Mouse (Mus musculus): ENCODE measurements around the gene Ralbp1. TPM values are rescaled to one million over a fixed set of nuclear protein-coding genes. Genes with fewer than 3 reads are reported as not detected.

Gene Ralbp1
- polyA plus RNA-seq, 1 experiment from 2014 or later = 74.2 TPM

GRCm38 (mm10) chr17:65884691-65885397 is 754 bp downstream of the Ralbp1 start:
- peak; percentile 44; the same call in 1 of the 2 replicates for TF ChIP-seq CTCF (IDR thresholded peaks at IDR 0.05; ENCODE audit: low read depth)
- H3K4me2 ChIP-seq (ENCODE audit: low read length) = peak overlapping the region; percentile 99
- under 1% methylated on average over 67 of the region's 67 CpGs for WGBS
- DNase-seq (ENCODE audit: low spot score) (peak; percentile 100), ATAC-seq (replicated peaks; ENCODE audit: low FRiP score, low read depth) (peak; percentile 99)
- H3K4me3 ChIP-seq (replicated peaks; ENCODE audit: low read depth, low read length) = peak overlapping the region; percentile 94
- H3K9ac ChIP-seq (ENCODE audit: low read depth, low read length) = peak overlapping the region; percentile 90
- H3K27ac ChIP-seq = peak overlapping the region; percentile 97
- peaks cover 7% of the 10 kb centered on the region; the same call in 1 of the 2 replicates for H3K4me1 ChIP-seq (replicated peaks; ENCODE audit: insufficient read depth, low read length)
- H3K36me3 ChIP-seq (ENCODE audit: insufficient read depth, low read length) = no peaks in the 10 kb centered on the region
- H3K27me3 ChIP-seq (ENCODE audit: insufficient read depth, low read length) = no peaks in the 10 kb centered on the region
- H3K9me3 ChIP-seq (replicated peaks; ENCODE audit: low read length) = no peaks in the 10 kb centered on the region

GRCm38 (mm10) chr17:65884061-65884669 is 1.4 kb downstream of the Ralbp1 start:
- Histone ChIP-seq H3K27me3 (ENCODE audit: insufficient read depth, low read length) (no peaks in the 10 kb centered on the region), H3K4me3 (replicated peaks; ENCODE audit: low read depth, low read length) (peak overlapping the region; percentile 94), H3K27ac (peak overlapping the region; percentile 97), H3K9ac (ENCODE audit: low read depth, low read length) (peak overlapping the region; percentile 90), H3K36me3 (ENCODE audit: insufficient read depth, low read length) (no peaks in the 10 kb centered on the region), H3K9me3 (replicated peaks; ENCODE audit: low read length) (no peaks in the 10 kb centered on the region), H3K4me1 (replicated peaks; ENCODE audit: insufficient read depth, low read length) (peaks cover 7% of the 10 kb centered on the region; the same call in 1 of the 2 replicates), H3K4me2 (ENCODE audit: low read length) (peak overlapping the region; percentile 99)
- ATAC-seq (replicated peaks; ENCODE audit: low FRiP score, low read depth) = peak; percentile 10
- no peak for TF ChIP-seq CTCF (IDR thresholded peaks at IDR 0.05; ENCODE audit: low read depth)
- DNase-seq (ENCODE audit: low spot score) = peak; percentile 32
- WGBS = under 1% methylated on average over 56 of the region's 56 CpGs

- Histone ChIP-seq H3K27me3 (ENCODE audit: insufficient read depth, low read length) (no peaks in the 10 kb centered on the region), H3K9me3 (replicated peaks; ENCODE audit: low read length) (no peaks in the 10 kb centered on the region), H3K9ac (ENCODE audit: low read depth, low read length) (no peak overlapping the region), H3K27ac (no peak overlapping the region), H3K4me1 (replicated peaks; ENCODE audit: insufficient read depth, low read length) (no peaks in the 10 kb centered on the region; the same call in 1 of the 2 replicates), H3K36me3 (ENCODE audit: insufficient read depth, low read length) (no peaks in the 10 kb centered on the region), H3K4me2 (ENCODE audit: low read length) (no peak overlapping the region), H3K4me3 (replicated peaks; ENCODE audit: low read depth, low read length) (no peak overlapping the region)
- no peak for TF ChIP-seq CTCF (IDR thresholded peaks at IDR 0.05; ENCODE audit: low read depth)
- ATAC-seq (replicated peaks; ENCODE audit: low FRiP score, low read depth) (no peak), DNase-seq (ENCODE audit: low spot score) (no peak)
- WGBS = 55% methylated on average over 6 of the region's 6 CpGs
These were observed 8.6 kb downstream of the Ralbp1 start for GRCm38 (mm10) chr17:65877026-65877425.

GRCm38 (mm10) chr17:65873834-65874233 is 11.8 kb downstream of the Ralbp1 start:
- H3K4me3 ChIP-seq (replicated peaks; ENCODE audit: low read depth, low read length) = no peak overlapping the region

GRCm38 (mm10) chr17:65873156-65873555 is 12.4 kb downstream of the Ralbp1 start:
- H3K27ac ChIP-seq = no peak overlapping the region
- DNase-seq (ENCODE audit: low spot score) = no peak
- ATAC-seq (replicated peaks; ENCODE audit: low FRiP score, low read depth) = no peak

More at GRCm38 (mm10) chr17:65873834-65874233, 11.8 kb downstream of the Ralbp1 start:
- Histone ChIP-seq H3K9me3 (replicated peaks; ENCODE audit: low read length) (no peaks in the 10 kb centered on the region), H3K27me3 (ENCODE audit: insufficient read depth, low read length) (no peaks in the 10 kb centered on the region), H3K4me1 (replicated peaks; ENCODE audit: insufficient read depth, low read length) (no peaks in the 10 kb centered on the region), H3K4me2 (ENCODE audit: low read length) (no peak overlapping the region), H3K27ac (no peak overlapping the region), H3K9ac (ENCODE audit: low read depth, low read length) (no peak overlapping the region), H3K36me3 (ENCODE audit: insufficient read depth, low read length) (no peaks in the 10 kb centered on the region)
- 92% methylated on average over 11 of the region's 11 CpGs for WGBS
- no peak for ATAC-seq (replicated peaks; ENCODE audit: low FRiP score, low read depth)
- TF ChIP-seq CTCF (IDR thresholded peaks at IDR 0.05; ENCODE audit: low read depth) = no peak
- no peak for DNase-seq (ENCODE audit: low spot score)

GRCm38 (mm10) chr17:65872652-65873051 is 12.9 kb downstream of the Ralbp1 start:
- DNase-seq (ENCODE audit: low spot score) (peak; percentile 61), ATAC-seq (replicated peaks; ENCODE audit: low FRiP score, low read depth) (peak; percentile 77)
- H3K4me3 ChIP-seq (replicated peaks; ENCODE audit: low read depth, low read length) = no peak overlapping the region
- H3K9me3 ChIP-seq (replicated peaks; ENCODE audit: low read length) = no peaks in the 10 kb centered on the region
- no peaks in the 10 kb centered on the region for H3K27me3 ChIP-seq (ENCODE audit: insufficient read depth, low read length)
- H3K27ac ChIP-seq = no peak overlapping the region
- no peaks in the 10 kb centered on the region for H3K4me1 ChIP-seq (replicated peaks; ENCODE audit: insufficient read depth, low read length)
- H3K9ac ChIP-seq (ENCODE audit: low read depth, low read length) = no peak overlapping the region
- WGBS = 41% methylated on average over 6 of the region's 6 CpGs
- H3K36me3 ChIP-seq (ENCODE audit: insufficient read depth, low read length) = no peaks in the 10 kb centered on the region
- TF ChIP-seq CTCF (IDR thresholded peaks at IDR 0.05; ENCODE audit: low read depth) = peak; percentile 70
- H3K4me2 ChIP-seq (ENCODE audit: low read length) = no peak overlapping the region

More at GRCm38 (mm10) chr17:65873156-65873555, 12.4 kb downstream of the Ralbp1 start:
- no peaks in the 10 kb centered on the region for H3K9me3 ChIP-seq (replicated peaks; ENCODE audit: low read length)
- 83% methylated on average over 4 of the region's 4 CpGs for WGBS
- no peak overlapping the region for H3K9ac ChIP-seq (ENCODE audit: low read depth, low read length)
- no peaks in the 10 kb centered on the region for H3K4me1 ChIP-seq (replicated peaks; ENCODE audit: insufficient read depth, low read length)
- no peak overlapping the region for H3K4me2 ChIP-seq (ENCODE audit: low read length)
- no peaks in the 10 kb centered on the region for H3K27me3 ChIP-seq (ENCODE audit: insufficient read depth, low read length)
- no peak overlapping the region for H3K4me3 ChIP-seq (replicated peaks; ENCODE audit: low read depth, low read length)
- no peaks in the 10 kb centered on the region for H3K36me3 ChIP-seq (ENCODE audit: insufficient read depth, low read length)
- TF ChIP-seq CTCF (IDR thresholded peaks at IDR 0.05; ENCODE audit: low read depth) = no peak

Data from kidney, postnatal 0 days (tissue).